Mouse (Mus musculus): ENCODE measurements around the gene Rogdi.
A peak's percentile ranks its signal among the peaks of the same experiment; 100 is the strongest.

The Rogdi gene

DNA sequence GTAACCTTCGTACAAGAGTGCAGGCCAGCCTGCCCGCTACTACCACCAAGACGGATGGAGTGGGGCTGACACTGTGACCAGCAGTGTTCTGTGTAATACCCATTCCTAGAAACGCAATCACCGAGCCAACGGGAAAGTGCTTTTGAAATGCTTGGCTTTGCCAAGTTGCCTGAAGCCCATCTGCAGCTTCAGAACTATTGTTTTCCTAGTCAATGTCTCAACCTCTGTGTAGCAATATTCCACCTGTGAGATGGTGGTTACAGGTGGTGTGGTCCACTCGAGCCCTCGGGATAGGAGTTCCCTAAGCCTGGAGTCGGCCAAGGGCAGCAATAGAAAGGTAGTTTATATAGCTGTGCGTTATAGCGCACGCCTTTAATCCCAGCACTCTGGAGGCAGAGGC, 28.6 kb downstream of the Rogdi start:
- no peak for DNase-seq

- DNase-seq = peak; percentile 60
Observed at GRCm38 (mm10) chr16:4979755-4980380, 33.5 kb downstream of the Rogdi start.

DNA sequence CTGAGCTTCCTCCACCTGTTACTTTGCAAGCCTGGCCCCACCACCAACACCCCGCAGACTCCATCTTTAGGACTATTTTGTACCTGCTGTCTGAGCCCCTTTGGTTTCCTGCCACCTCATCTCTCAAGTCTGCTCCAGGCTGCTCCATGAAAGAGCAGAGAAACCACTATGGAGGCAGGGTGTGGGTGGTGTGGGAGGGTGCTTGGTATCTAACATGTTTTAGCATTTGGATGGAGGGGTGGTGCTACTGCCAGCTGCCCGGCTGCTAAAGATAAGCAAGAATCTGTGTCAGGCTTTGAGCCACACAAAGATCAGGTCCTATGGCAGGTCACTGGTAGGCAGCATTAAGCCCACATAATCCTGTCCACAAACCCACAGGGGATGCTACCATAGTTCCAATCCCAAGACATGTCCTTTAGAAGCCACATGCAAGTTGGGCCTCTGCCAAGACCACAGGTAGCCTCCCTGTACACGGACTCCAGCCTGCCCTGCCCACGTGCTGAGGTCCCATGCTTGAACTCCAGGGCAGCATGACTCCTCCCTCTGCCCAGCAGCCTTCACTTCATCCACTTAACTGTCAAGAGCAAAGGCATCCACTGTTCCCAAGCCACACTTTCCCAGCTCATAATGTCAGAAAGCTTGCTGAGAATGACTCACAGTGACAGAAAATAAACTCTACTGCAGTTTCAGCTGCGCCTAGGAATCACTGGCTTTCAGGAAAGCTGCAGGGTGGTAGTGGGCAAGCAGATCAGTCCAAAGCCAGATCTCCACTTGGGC, 34.9 kb downstream of the Rogdi start:
- DNase-seq = peak; percentile 48

DNA sequence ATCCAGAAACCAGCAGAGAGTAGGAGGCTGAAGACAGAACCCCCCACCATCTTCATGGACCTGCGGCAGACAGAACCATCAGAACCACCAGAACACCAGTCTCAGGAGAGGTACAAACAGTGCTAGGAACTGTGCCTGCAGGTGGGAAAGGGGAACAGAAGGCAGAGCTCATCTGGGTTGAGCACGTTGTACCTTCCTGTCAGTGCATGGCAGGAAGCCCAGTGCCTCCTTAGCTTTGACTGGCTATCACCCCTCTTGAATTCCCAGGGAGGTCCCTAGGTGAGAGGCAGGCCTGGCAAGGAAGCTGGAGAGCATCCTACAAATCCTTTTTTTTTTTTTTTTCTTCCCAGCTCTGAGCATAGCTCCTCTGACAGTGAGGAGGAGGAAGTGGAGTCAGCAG, 37.2 kb downstream of the Rogdi start:
- no peak for DNase-seq

DNA sequence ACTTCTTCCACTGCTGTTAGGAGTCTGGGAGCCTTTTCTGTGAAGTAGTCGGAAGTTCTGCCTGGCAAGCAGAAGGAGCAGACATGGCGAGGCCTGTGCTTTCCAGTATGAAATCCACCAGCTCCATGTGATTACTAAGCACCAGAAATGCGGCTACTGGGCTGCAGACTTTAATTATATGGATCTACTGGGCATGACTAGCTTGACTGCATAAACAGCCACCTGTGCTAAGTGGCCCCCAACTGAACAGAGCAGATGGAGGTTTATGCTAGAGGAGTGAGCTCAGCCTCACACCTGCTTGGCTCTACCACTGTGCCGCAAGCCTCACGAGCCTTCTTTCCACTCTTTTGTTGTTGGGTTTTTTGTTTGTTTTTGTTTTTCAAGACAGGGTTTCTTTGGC, 38.8 kb downstream of the Rogdi start:
- DNase-seq = no peak

DNA sequence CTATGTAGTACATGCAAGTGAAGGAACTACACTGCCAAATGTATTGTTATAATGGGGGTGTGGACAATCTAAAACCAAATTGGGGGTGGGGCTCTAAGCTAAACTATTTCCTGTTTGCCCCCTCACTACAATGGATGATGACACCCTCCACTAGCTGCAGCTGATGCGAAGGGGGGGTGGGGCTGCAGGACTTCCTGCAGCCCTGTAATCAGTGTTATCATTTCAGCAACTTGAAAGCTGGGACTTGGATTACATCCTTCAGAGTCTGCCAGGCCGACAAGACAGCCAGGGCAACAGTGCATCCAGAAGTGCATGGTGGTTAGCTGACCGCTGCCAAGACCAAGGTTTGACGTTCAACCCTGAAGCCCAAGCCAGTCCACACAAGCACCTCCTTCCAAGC, 41.7 kb downstream of the Rogdi start:
- DNase-seq = no peak

DNA sequence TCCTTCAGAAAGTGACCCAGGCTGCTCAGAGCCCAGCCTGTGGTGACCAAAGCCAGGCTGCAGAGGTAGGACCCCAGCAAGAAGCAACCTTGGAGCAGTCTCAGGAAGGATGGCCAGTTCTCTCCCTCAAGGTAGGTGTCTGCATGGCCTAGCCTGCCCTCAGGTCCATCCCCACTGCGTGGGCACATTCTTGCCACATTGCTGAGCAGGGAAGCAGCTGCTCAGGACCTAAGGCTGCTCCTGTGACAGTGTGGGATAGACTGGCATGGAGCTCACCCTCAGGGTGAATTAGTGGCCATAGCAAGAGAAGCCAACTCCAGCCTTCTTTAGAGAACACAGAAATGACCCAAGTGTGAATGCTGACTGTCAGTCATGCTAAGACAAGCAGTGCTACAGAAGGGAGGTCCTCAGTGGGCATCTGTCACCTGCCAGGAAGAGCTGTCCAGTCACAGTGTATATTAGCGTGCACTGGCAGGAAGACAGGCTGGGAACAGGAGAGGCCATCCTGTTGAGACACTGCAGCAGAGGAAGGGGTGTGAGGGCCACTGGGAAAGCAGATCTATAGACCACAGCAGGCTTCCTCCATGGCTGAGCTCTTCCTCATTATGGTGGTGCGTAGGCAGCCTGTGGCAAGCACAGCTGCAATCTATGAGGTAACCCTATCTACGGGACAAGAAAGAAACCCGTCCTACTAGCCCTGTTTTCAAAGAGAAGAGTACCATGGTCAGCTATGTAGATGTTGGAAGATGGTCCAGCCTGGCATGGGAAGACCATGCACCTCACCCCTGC, 44.1 kb downstream of the Rogdi start:
- no peak for DNase-seq

DNA sequence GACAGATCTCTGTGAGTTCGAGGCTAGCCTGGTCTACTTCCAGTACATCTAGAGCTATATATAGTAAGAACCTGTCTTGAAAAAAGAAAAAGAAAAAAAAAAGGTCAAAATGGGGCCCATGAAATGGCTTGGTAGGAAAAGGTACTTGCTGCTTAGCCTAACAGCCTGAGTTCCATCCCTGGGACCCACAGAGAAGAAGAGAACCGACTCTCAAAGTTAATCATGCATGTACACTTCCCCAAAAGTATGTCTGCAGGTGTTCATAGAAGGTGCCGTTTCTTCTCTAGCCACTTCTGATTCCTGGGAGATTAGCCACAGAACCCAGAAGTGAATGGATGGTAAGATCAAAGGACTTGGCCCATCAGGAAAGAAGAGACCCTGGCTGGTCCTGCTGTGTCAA, 44.9 kb downstream of the Rogdi start:
- DNase-seq = no peak

DNA sequence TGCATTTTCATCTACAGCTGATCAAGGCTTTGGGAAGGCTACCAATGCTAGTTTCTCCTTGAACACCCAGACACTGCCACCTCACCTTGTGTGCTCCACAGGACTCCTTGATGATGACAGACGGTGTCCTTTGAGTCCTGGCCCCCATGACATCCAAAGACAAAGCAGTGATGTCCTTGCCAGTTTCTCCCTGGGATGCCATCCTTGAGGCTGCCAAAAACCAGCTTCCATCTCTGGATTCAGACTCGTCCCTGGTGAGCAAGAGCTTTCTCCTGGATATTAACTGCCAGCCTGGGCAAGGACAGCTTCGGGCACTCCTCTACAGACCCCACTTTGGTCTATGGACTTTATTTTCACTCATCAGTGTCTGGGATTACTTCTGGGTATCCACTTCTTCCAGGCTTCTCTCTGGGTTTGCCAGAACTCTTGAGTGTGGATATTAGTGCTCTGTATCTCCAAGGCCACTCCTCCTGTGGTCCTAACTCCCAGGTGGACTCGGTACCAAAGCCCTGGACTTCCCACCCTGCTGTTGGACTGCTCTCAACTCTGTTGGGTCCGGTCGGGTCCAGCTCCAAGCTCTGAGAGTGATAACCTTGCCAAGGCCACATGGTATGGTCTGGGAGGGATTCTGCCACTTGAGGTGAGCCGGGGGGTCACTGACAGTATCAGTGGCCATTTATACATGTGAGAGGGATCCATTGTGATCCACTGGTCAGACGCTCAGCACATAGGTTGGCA, 47.8 kb downstream of the Rogdi start:
- no peak for DNase-seq

- DNase-seq = no peak
Observed at GRCm38 (mm10) chr16:4964731-4965391, 48.5 kb downstream of the Rogdi start.

- DNase-seq = peak; percentile 99
Observed at GRCm38 (mm10) chr16:4963797-4964709, 49.3 kb downstream of the Rogdi start, which contains the start of gene Anks3. Gene Anks3, minus strand, starts transcription at chr16:4964205.

DNA sequence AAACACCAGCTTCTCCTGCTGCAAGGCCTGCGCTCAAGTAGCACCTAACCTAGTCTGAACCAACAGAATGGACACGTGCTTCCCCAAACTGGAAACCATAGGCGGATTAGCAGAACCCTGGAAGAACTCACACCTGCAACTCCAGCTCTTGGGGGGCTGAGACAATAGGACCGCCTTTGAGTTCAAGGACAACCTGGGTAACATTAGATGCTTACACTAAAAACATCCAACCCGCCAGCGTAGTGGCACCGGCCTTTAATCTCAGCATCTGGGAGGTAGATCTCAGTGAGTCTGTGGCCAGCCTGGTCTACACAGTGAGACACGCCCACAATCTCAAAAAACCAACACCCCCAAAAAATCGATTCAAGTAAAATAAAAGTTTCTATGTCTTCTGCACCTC, 50.0 kb downstream of the Rogdi start:
- no peak for DNase-seq

DNA sequence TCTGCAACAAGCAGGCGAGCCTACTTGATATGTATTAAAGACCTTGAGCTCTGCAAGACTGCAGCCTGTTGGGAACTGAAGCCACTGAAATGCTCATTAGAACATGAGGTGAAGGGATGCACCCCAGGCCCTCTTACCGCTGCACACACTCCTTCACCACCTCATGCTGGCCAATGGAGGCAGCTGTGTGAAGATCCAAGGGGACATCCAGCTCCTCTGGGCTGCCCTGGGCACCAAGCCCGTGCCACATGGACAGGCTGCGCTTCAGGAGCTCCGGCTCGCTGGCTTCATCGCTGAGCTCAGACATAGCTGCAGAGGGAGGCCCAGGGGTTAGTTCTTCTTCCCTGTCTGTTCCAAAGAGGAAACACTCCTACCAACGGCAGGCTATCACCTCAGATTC, 53.1 kb downstream of the Rogdi start:
- no peak for DNase-seq

Measured in kidney, adult 9 months (tissue).